Mouse (Mus musculus) large intestine, adult 2 months (tissue): ENCODE results near the gene Gm21861. TPM values are rescaled to one million over a fixed set of nuclear protein-coding genes. Genes with fewer than 3 reads are reported as not detected.
"Not testable (repeated sequence)": the region's sequence is repeated elsewhere in the genome, so short reads cannot be mapped to it uniquely, and the experiment has no call there.

Source experiments
- DNase-seq: peaks from one replicate; pipeline ENCODE4 v3.0.0-alpha.2; 2012; ENCODE audit warnings: low read depth, low spot score
- whole genome bisulfite sequencing: fragments of 180-500 bp; shearing (Covaris S2); methylation state at CpG from one replicate; pipeline ENCODE4 v1.1.7; 2018; 5-methylcytosine and 5-hydroxymethylcytosine counted together
- polyA plus RNA-seq: library from polyadenylated mRNA; depleted of rRNA; stranded (reverse); fragments of >200 nt; gene quantifications from 2 replicates; pipeline ENCODE4 v1.2.3, GENCODE M21; 2012; rRNA removed

The Gm21861 gene
- polyA plus RNA-seq, result not detected in 2 replicates

GRCm38 (mm10) chrY:58814497-58814896 is at the start of gene Gm21861:
Gene Gm21861 (minus strand): TSS chrY:58814597.
- no CpG with 5 or more reads among the region's 7 CpGs for whole genome bisulfite sequencing
- not testable (repeated sequence) for DNase-seq
